ENCODE assay signal across 8 mouse cellular contexts in the genomic region with DNA sequence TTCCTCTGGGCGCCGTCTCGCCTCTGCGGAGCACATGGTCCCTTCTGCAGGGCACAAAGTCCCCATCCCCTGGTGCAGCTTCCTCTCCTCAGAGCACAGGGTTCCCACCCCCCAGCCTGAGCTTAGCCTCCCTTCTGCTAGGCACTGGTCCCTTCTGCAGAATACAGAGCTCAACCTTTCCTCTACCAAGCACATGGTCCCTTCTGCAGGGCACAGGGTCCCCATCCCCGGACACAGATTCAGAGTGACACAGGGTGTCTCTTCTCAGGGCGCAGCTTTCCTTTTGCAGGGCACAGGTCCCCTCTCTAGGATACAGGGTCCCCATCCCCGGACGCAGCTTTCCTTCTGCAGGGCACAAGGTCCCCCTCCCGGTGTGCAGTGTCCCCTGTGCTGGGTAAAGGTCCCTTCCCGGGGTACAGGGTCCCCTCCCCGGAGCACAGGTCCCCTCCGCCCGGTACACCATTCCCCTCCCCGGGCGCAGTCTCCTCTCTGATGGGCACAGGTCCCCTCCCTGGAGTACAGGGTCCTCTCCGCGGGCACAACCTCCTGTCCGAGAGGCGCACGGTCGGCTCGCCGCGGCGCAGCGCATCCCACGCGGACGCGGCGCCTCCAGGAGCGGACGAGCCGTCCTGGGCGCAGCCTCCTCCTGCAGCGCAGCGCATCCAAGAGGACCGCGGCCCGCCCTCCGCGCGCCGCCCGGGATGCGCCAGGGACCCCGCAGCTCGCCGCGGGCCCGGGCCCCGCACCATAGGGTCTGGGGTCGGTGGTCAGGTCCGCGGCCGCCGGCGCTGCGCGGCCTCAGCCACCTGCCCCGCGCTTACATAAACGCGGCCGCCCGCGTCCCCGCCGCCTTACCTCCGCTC. TPM values are rescaled to one million over a fixed set of nuclear protein-coding genes. Genes with fewer than 3 reads are reported as not detected.
DNase-seq lines count a peak whose midpoint lies in the region; ATAC-seq and TF ChIP-seq lines count a peak whose summit lies in the region.

No protein-coding gene starts in this region.

- H3K4me3 ChIP-seq in kidney, embryonic 14.5 days (ENCODE audit: low read length) = peak overlapping the region; percentile 86
- peak overlapping the region; percentile 58 to 69 for H3K4me3 ChIP-seq in MEL (ENCODE audit: control insufficient read depth in 1 of 2, insufficient read depth in 1 of 2, low read depth in 2 of 2, low read length in 2 of 2)
- H3K4me3 ChIP-seq in heart, embryonic 10.5 days = peak overlapping the region; percentile 88
- peak overlapping the region; percentile 64 for H3K4me3 ChIP-seq in limb, embryonic 11.5 days (ENCODE audit: low read depth, low read length)
- H3K4me3 ChIP-seq in midbrain, postnatal 0 days (ENCODE audit: low read depth, low read length) = peak overlapping the region; percentile 84

- WGBS in kidney, embryonic 14.5 days = 1% methylated on average over 66 of the region's 70 CpGs
- WGBS in heart, embryonic 10.5 days = under 1% methylated on average over 68 of the region's 70 CpGs
- under 1% methylated on average over 50 of the region's 70 CpGs for WGBS in limb, embryonic 11.5 days
- WGBS in midbrain, postnatal 0 days = under 1% methylated on average over 45 of the region's 70 CpGs

- no peaks in the 10 kb centered on the region for H3K9me3 ChIP-seq in kidney, embryonic 14.5 days (ENCODE audit: control insufficient read depth, low read length)
- no peaks in the 10 kb centered on the region for H3K9me3 ChIP-seq in MEL (replicated peaks; ENCODE audit: insufficient read depth, low read length)
- no peaks in the 10 kb centered on the region for H3K9me3 ChIP-seq in heart, embryonic 10.5 days
- no peaks in the 10 kb centered on the region; the same call in 1 of the 2 replicates for H3K9me3 ChIP-seq in limb, embryonic 11.5 days (ENCODE audit: control insufficient read depth, low read length)
- H3K9me3 ChIP-seq in midbrain, postnatal 0 days (ENCODE audit: low read length) = no peaks in the 10 kb centered on the region

- no peak for TF ChIP-seq CTCF in MEL (IDR thresholded peaks at IDR 0.05 in 2 of 3, conservative IDR thresholded peaks at IDR 0.05 in 1 of 3; ENCODE audit: control insufficient read depth in 1 of 3, insufficient read depth in 1 of 3, low read depth in 2 of 3, low read length in 3 of 3, poor library complexity in 1 of 3, severe bottlenecking in 1 of 3)
- TF ChIP-seq CTCF in midbrain, postnatal 0 days (IDR thresholded peaks at IDR 0.05) = no peak

- peak overlapping the region; percentile 77 for H3K9ac ChIP-seq in kidney, embryonic 14.5 days (ENCODE audit: low read depth, low read length)
- H3K9ac ChIP-seq in MEL (ENCODE audit: control insufficient read depth, low read depth, low read length, poor library complexity, severe bottlenecking) = peak overlapping the region; percentile 66
- peak overlapping the region; percentile 67 for H3K9ac ChIP-seq in limb, embryonic 11.5 days (ENCODE audit: low read length)
- peak overlapping the region; percentile 90 for H3K9ac ChIP-seq in midbrain, postnatal 0 days (replicated peaks; ENCODE audit: low read length, poor library complexity, severe bottlenecking)

- H3K27ac ChIP-seq in kidney, embryonic 14.5 days (ENCODE audit: low read depth, low read length) = no peak overlapping the region
- H3K27ac ChIP-seq in MEL (ENCODE audit: control insufficient read depth, low read depth, low read length) = no peak overlapping the region
- H3K27ac ChIP-seq in heart, embryonic 10.5 days = peak overlapping the region; percentile 88
- H3K27ac ChIP-seq in limb, embryonic 11.5 days (replicated peaks; ENCODE audit: low read depth, low read length) = no peak overlapping the region
- peak overlapping the region; percentile 77 for H3K27ac ChIP-seq in midbrain, postnatal 0 days (ENCODE audit: low read depth, low read length)

- H3K79me2 ChIP-seq in MEL (ENCODE audit: control insufficient read depth, insufficient read depth, low read length, poor library complexity) = no peaks in the 10 kb centered on the region

- peak overlapping the region; percentile 94 for H3K4me2 ChIP-seq in kidney, embryonic 14.5 days (replicated peaks; ENCODE audit: low read depth, low read length)
- H3K4me2 ChIP-seq in limb, embryonic 11.5 days (ENCODE audit: low read depth, severe bottlenecking) = peak overlapping the region; percentile 98
- H3K4me2 ChIP-seq in midbrain, postnatal 0 days (ENCODE audit: low read depth, low read length, poor library complexity, severe bottlenecking) = peak overlapping the region; percentile 93

- TF ChIP-seq POLR2A in MEL (IDR thresholded peaks at IDR 0.05; ENCODE audit: control insufficient read depth in 1 of 2, insufficient read depth in 1 of 2, low read depth in 1 of 2, low read length in 2 of 2, poor library complexity in 1 of 2) = no peak

- DNase-seq in kidney, adult 11 months = no peak
- DNase-seq in MEL (ENCODE audit: low read depth, low spot score) = peak; percentile 21
- DNase-seq in cerebellum, postnatal 36 days = peak; percentile 47 to 57
- DNase-seq in heart, embryonic 10.5 days (ENCODE audit: low spot score) = no peak
- peak; percentile 59 for DNase-seq in limb, embryonic 11.5 days (ENCODE audit: low spot score)
- DNase-seq in midbrain, postnatal 0 days (ENCODE audit: low spot score) = peak; percentile 21
- DNase-seq in thymus, postnatal 36 days = peak; percentile 8 to 36

- TF ChIP-seq EP300 in MEL (IDR thresholded peaks at IDR 0.05; ENCODE audit: low read depth in 1 of 2, low read length in 2 of 2) = no peak

- ATAC-seq in kidney, embryonic 14.5 days (ENCODE audit: low FRiP score, low TSS enrichment) = peak; percentile 71
- peak; percentile 78 for ATAC-seq in limb, embryonic 11.5 days (ENCODE audit: insufficient number of reproducible peaks, low FRiP score, low TSS enrichment, low read depth)
- peak; percentile 83 for ATAC-seq in midbrain, postnatal 0 days (ENCODE audit: low FRiP score)

- no peaks in the 10 kb centered on the region for H3K36me3 ChIP-seq in kidney, embryonic 14.5 days (ENCODE audit: control insufficient read depth, insufficient read depth, low read length)
- H3K36me3 ChIP-seq in MEL (ENCODE audit: control insufficient read depth in 1 of 2, insufficient read depth in 2 of 2, low read length in 2 of 2) = no peaks in the 10 kb centered on the region
- H3K36me3 ChIP-seq in heart, embryonic 10.5 days = 0 out of 2 replicates have a peak, but pooled peaks cover 8% of the 10 kb centered on the region
- no peaks in the 10 kb centered on the region for H3K36me3 ChIP-seq in limb, embryonic 11.5 days (ENCODE audit: control insufficient read depth, insufficient read depth, low read length)
- no peaks in the 10 kb centered on the region for H3K36me3 ChIP-seq in midbrain, postnatal 0 days (ENCODE audit: insufficient read depth, low read length)

- peaks cover 13% of the 10 kb centered on the region for H3K4me1 ChIP-seq in kidney, embryonic 14.5 days (ENCODE audit: control insufficient read depth, insufficient read depth, low read length)
- no peaks in the 10 kb centered on the region; a peak in 1 of 4 replicates for H3K4me1 ChIP-seq in MEL (ENCODE audit: control insufficient read depth in 1 of 2, insufficient read depth in 2 of 2, low read length in 2 of 2)
- peaks cover 39% of the 10 kb centered on the region for H3K4me1 ChIP-seq in heart, embryonic 10.5 days
- H3K4me1 ChIP-seq in limb, embryonic 11.5 days (ENCODE audit: control insufficient read depth, insufficient read depth, low read length) = peaks cover 14% of the 10 kb centered on the region
- peaks cover 11% of the 10 kb centered on the region; the same call in 1 of the 2 replicates for H3K4me1 ChIP-seq in midbrain, postnatal 0 days (ENCODE audit: insufficient read depth, low read length)

- TF ChIP-seq RAD21 in MEL (IDR thresholded peaks at IDR 0.05; ENCODE audit: low read depth, low read length) = no peak

- peaks cover 18% of the 10 kb centered on the region for H3K27me3 ChIP-seq in kidney, embryonic 14.5 days (ENCODE audit: control insufficient read depth, insufficient read depth, low read length)
- H3K27me3 ChIP-seq in MEL (ENCODE audit: control insufficient read depth in 1 of 2, insufficient read depth in 2 of 2, low read length in 2 of 2) = peaks cover under 1 to 2% of the 10 kb centered on the region in 2 experiments; a peak in 3 of 4 replicates
- H3K27me3 ChIP-seq in heart, embryonic 10.5 days (ENCODE audit: insufficient read depth, poor library complexity, severe bottlenecking) = peaks cover 12% of the 10 kb centered on the region
- H3K27me3 ChIP-seq in limb, embryonic 11.5 days (ENCODE audit: control insufficient read depth, insufficient read depth, low read length) = peaks cover 15% of the 10 kb centered on the region
- H3K27me3 ChIP-seq in midbrain, postnatal 0 days (ENCODE audit: insufficient read depth, low read length) = no peaks in the 10 kb centered on the region

TF ChIP-seq in MEL, 35 proteins besides CTCF, POLR2A, EP300 and RAD21 (continues in another document):
- TF ChIP-seq POLR2AphosphoS2 (IDR thresholded peaks at IDR 0.05; ENCODE audit: low read length) (no peak), ELF1 (IDR thresholded peaks at IDR 0.05; ENCODE audit: low read depth, low read length) (no peak), MXI1 (IDR thresholded peaks at IDR 0.05; ENCODE audit: low read depth, low read length) (no peak), ETS1 (IDR thresholded peaks at IDR 0.05; ENCODE audit: low read depth, low read length) (no peak), MEF2A (IDR thresholded peaks at IDR 0.05; ENCODE audit: extremely low read depth, insufficient replicate concordance, low read depth, low read length, poor library complexity, severe bottlenecking) (no peak), ZMIZ1 (IDR thresholded peaks at IDR 0.05; ENCODE audit: low read depth, low read length) (no peak), CHD2 (IDR thresholded peaks at IDR 0.05; ENCODE audit: low read length) (no peak), MYB (IDR thresholded peaks at IDR 0.05; ENCODE audit: low read depth, low read length) (no peak), NELFE (IDR thresholded peaks at IDR 0.05; ENCODE audit: low read depth, low read length) (no peak), TBP (IDR thresholded peaks at IDR 0.05; ENCODE audit: low read depth, low read length) (no peak), MYC (IDR thresholded peaks at IDR 0.05; ENCODE audit: low read depth, low read length) (no peak), MAZ (IDR thresholded peaks at IDR 0.05; ENCODE audit: low read depth, low read length) (no peak), CHD1 (IDR thresholded peaks at IDR 0.05; ENCODE audit: low read depth, low read length) (no peak)

RNA-seq across cellular contexts. Expression of gene Adarb1, which starts 0.6 kb away (rescaled TPM):
- polyA plus RNA-seq in kidney, embryonic 14.5 days (2014; fragmentation: Nextera tagmentation; extraction: Ambion mirVana) = 5.1 and 7.3 TPM in 2 replicates
- total RNA-seq in MEL (2012; rRNA removed) = 1.7 and 2.4 TPM in 2 replicates
- 1 to 10 TPM in 1 of 2 experiments, not detected in 1; 3.8 TPM for polyA plus RNA-seq in MEL (2012; ENCODE audit: insufficient read depth in 1 of 2, insufficient read length in 2 of 2, low read depth in 1 of 2, low replicate concordance in 2 of 2, missing spikeins in 1 of 2)
- 9.2 and 9.9 TPM in 2 replicates for polyA plus RNA-seq in heart, embryonic 10.5 days (2016; fragmentation: Nextera tagmentation; extraction: Ambion mirVana)
- polyA plus RNA-seq in limb, embryonic 11.5 days (2014; fragmentation: Nextera tagmentation; extraction: Ambion mirVana) = 4.0 and 4.9 TPM in 2 replicates
- total RNA-seq in midbrain, postnatal 0 days (2014; rRNA removed) = 50.4 and 53.8 TPM in 2 replicates
- polyA plus RNA-seq in midbrain, postnatal 0 days (2015; fragmentation: Nextera tagmentation; extraction: Ambion mirVana) = 15.3 and 16.1 TPM in 2 replicates

Comparison
In these comparisons a context has a peak if more than half of its experiments do, and no peak if none do; other contexts are left out.
1. H3K27ac ChIP-seq: peak in heart, embryonic 10.5 days (single experiment) and midbrain, postnatal 0 days (single experiment); none in kidney, embryonic 14.5 days (single experiment), MEL (single experiment) and limb, embryonic 11.5 days (single experiment).
2. DNase-seq: peak in MEL (single experiment), cerebellum, postnatal 36 days (2 of 2), limb, embryonic 11.5 days (single experiment), midbrain, postnatal 0 days (single experiment) and thymus, postnatal 36 days (2 of 2); none in kidney, adult 11 months (single experiment) and heart, embryonic 10.5 days (single experiment).
3. Peak in every context shown above with its lines, with median percentiles within 50 percentile points of each other: ATAC-seq, H3K4me2 ChIP-seq, H3K4me3 ChIP-seq and H3K9ac ChIP-seq.